In genomic region chr11:77687541-77688131, GRCm38 (mm10) we compare ENCODE assay signal across 8 mouse cellular contexts. TPM values are rescaled to one million over a fixed set of nuclear protein-coding genes. Genes with fewer than 3 reads are reported as not detected.
A peak's percentile ranks its signal among the peaks of the same experiment; 100 is the strongest.
DNase-seq lines count a peak whose midpoint lies in the region; ATAC-seq and TF ChIP-seq lines count a peak whose summit lies in the region.

No protein-coding gene starts in this region.

- no peak for TF ChIP-seq EP300 in liver, postnatal 0 days (IDR thresholded peaks at IDR 0.05; ENCODE audit: low read depth)

- under 1% methylated on average over 40 of the region's 40 CpGs for WGBS in embryonic facial prominence, embryonic 12.5 days
- WGBS in kidney, embryonic 16.5 days: 1% methylated on average over 35 of the region's 40 CpGs
- under 1% methylated on average over 22 of the region's 40 CpGs for WGBS in liver, postnatal 0 days (ENCODE audit: insufficient replicate concordance)

- H3K4me2 ChIP-seq in embryonic facial prominence, embryonic 12.5 days (replicated peaks): peak overlapping the region; percentile 75
- peak overlapping the region; percentile 54 for H3K4me2 ChIP-seq in kidney, embryonic 16.5 days (replicated peaks; ENCODE audit: low read depth, low read length)
- H3K4me2 ChIP-seq in liver, postnatal 0 days (ENCODE audit: low read depth, low read length): peak overlapping the region; percentile 86

- peaks cover 7% of the 10 kb centered on the region for H3K4me1 ChIP-seq in embryonic facial prominence, embryonic 12.5 days
- peaks cover 10% of the 10 kb centered on the region for H3K4me1 ChIP-seq in kidney, embryonic 16.5 days (ENCODE audit: insufficient read depth, low read length)
- peaks cover 8% of the 10 kb centered on the region; the same call in 1 of the 2 replicates for H3K4me1 ChIP-seq in liver, postnatal 0 days (ENCODE audit: insufficient read depth)

- H3K9ac ChIP-seq in embryonic facial prominence, embryonic 12.5 days: peak overlapping the region; percentile 98
- H3K9ac ChIP-seq in kidney, embryonic 16.5 days (replicated peaks; ENCODE audit: low read length): peak overlapping the region; percentile 90
- peak overlapping the region; percentile 99 for H3K9ac ChIP-seq in liver, postnatal 0 days (replicated peaks)

- H3K36me3 ChIP-seq in embryonic facial prominence, embryonic 12.5 days: peaks cover 13% of the 10 kb centered on the region
- peaks cover 15% of the 10 kb centered on the region for H3K36me3 ChIP-seq in kidney, embryonic 16.5 days (ENCODE audit: insufficient read depth, low read length)
- H3K36me3 ChIP-seq in liver, postnatal 0 days (replicated peaks; ENCODE audit: insufficient read depth, low read length): peaks cover 13% of the 10 kb centered on the region

- peak overlapping the region; percentile 99 for H3K4me3 ChIP-seq in embryonic facial prominence, embryonic 12.5 days
- peak overlapping the region; percentile 79 for H3K4me3 ChIP-seq in kidney, embryonic 16.5 days (ENCODE audit: low read length)
- peak overlapping the region; percentile 93 for H3K4me3 ChIP-seq in liver, postnatal 0 days (ENCODE audit: low read depth, low read length)

- H3K27ac ChIP-seq in embryonic facial prominence, embryonic 12.5 days: peak overlapping the region; percentile 99
- H3K27ac ChIP-seq in kidney, embryonic 16.5 days (ENCODE audit: low read length): peak overlapping the region; percentile 98
- peak overlapping the region; percentile 95 for H3K27ac ChIP-seq in liver, postnatal 0 days (ENCODE audit: low read depth)

- H3K9me3 ChIP-seq in embryonic facial prominence, embryonic 12.5 days: no peaks in the 10 kb centered on the region
- no peaks in the 10 kb centered on the region for H3K9me3 ChIP-seq in kidney, embryonic 16.5 days (ENCODE audit: low read length)
- H3K9me3 ChIP-seq in liver, postnatal 0 days (ENCODE audit: low read length): no peaks in the 10 kb centered on the region

- ATAC-seq in embryonic facial prominence, embryonic 12.5 days (ENCODE audit: insufficient number of reproducible peaks, insufficient read depth, low FRiP score, low TSS enrichment): no peak
- no peak for ATAC-seq in kidney, embryonic 16.5 days (ENCODE audit: low FRiP score, low TSS enrichment)
- no peak for ATAC-seq in liver, postnatal 0 days

- no peaks in the 10 kb centered on the region for H3K27me3 ChIP-seq in embryonic facial prominence, embryonic 12.5 days
- H3K27me3 ChIP-seq in kidney, embryonic 16.5 days (ENCODE audit: insufficient read depth, low read length): no peaks in the 10 kb centered on the region
- no peaks in the 10 kb centered on the region for H3K27me3 ChIP-seq in liver, postnatal 0 days (ENCODE audit: insufficient read depth, low read length)

- TF ChIP-seq CTCF in liver, postnatal 0 days (IDR thresholded peaks at IDR 0.05; ENCODE audit: low read depth): no peak

- peak; percentile 81 for DNase-seq in 416B (ENCODE audit: low read depth)
- DNase-seq in adrenal gland, postnatal 10 days: peak; percentile 58
- DNase-seq in heart, adult 9 months (ENCODE audit: low spot score in 2 of 2): peak; percentile 53 to 54
- no peak for DNase-seq in liver, postnatal 0 days
- peak; percentile 30 for DNase-seq in ovary, postnatal 10 days (ENCODE audit: low spot score)
- peak; percentile 56 for DNase-seq in thymus, postnatal 14 days

RNA-seq across cellular contexts. Expression of gene Nufip2, which starts 1.7 kb away (rescaled TPM):
- 10 to 100 TPM; 66.1 to 69.1 TPM for total RNA-seq in adrenal gland, postnatal 10 days (2021)
- polyA plus RNA-seq in embryonic facial prominence, embryonic 12.5 days (2016; fragmentation: Nextera tagmentation; extraction: Ambion mirVana): 5.1 and 5.6 TPM in 2 replicates
- 3.4 and 3.6 TPM in 2 replicates for polyA plus RNA-seq in kidney, embryonic 16.5 days (2015; fragmentation: Nextera tagmentation; extraction: Ambion mirVana)
- 2.0 and 2.4 TPM in 2 replicates for polyA plus RNA-seq in liver, postnatal 0 days (2015; fragmentation: Nextera tagmentation; extraction: Ambion mirVana)

RNA-seq across cellular contexts. Expression of gene Cryba1, which starts 37.4 kb away (rescaled TPM):
- not detected for total RNA-seq in adrenal gland, postnatal 10 days (2021)
- 67.0 and 159 TPM in 2 replicates for polyA plus RNA-seq in embryonic facial prominence, embryonic 12.5 days (2016; fragmentation: Nextera tagmentation; extraction: Ambion mirVana)
- polyA plus RNA-seq in kidney, embryonic 16.5 days (2015; fragmentation: Nextera tagmentation; extraction: Ambion mirVana): not detected in 2 replicates
- not detected in 2 replicates for polyA plus RNA-seq in liver, postnatal 0 days (2015; fragmentation: Nextera tagmentation; extraction: Ambion mirVana)

Comparison
In these comparisons a context has a peak if more than half of its experiments do, and no peak if none do; other contexts are left out.
1. RNA of gene Cryba1, which starts 37.4 kb away (polyA plus RNA-seq): 67.0 to 159 TPM in embryonic facial prominence, embryonic 12.5 days; not detected in kidney, embryonic 16.5 days and not detected in liver, postnatal 0 days; every median in the first group is over 10 times any median in the second.
2. Peak in every context shown above with its lines, with median percentiles within 50 percentile points of each other: H3K27ac ChIP-seq, H3K4me2 ChIP-seq, H3K4me3 ChIP-seq and H3K9ac ChIP-seq.